Mouse (Mus musculus) brain, adult 2 months (tissue): Measurements from ENCODE around the gene Cdcp2.

Source experiments
- DNase-seq: peaks from one replicate; pipeline ENCODE4 v3.0.0; 2011; ENCODE audit warnings: low read depth, low spot score

The Cdcp2 gene

DNA sequence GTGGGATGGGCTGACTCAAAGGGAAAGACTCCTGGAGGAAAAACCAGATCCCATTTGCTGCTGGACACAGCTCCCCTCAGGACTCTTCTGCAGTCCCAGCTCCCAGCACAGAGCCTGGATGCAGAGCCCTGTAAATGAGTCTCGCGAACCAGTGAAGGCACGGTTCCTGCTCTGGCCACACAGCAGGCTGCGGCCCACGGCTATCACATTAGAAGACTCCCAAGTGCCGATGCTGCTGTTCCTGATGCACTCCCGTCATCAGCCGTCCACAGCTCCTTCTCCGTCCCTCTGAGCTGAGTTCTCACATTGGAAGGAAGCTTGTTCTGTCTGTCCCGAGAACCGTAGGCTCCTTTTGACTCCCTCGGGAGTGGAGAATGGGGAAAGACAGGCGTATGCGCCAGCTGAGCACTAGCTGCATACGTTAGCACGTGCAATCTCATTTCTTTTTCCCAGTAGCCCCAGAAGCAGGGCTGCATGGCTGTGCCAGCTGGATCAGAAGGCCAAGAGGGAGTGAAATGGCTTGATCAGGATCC, at the start of gene Cdcp2:
Gene Cdcp2 (plus strand): TSS at position 51 of the 533 bp plus-strand sequence.
- DNase-seq, result no peak

GRCm38 (mm10) chr4:107047806-107048205, 48.9 kb upstream of the Cdcp2 start:
- peak; percentile 42 for DNase-seq

DNA sequence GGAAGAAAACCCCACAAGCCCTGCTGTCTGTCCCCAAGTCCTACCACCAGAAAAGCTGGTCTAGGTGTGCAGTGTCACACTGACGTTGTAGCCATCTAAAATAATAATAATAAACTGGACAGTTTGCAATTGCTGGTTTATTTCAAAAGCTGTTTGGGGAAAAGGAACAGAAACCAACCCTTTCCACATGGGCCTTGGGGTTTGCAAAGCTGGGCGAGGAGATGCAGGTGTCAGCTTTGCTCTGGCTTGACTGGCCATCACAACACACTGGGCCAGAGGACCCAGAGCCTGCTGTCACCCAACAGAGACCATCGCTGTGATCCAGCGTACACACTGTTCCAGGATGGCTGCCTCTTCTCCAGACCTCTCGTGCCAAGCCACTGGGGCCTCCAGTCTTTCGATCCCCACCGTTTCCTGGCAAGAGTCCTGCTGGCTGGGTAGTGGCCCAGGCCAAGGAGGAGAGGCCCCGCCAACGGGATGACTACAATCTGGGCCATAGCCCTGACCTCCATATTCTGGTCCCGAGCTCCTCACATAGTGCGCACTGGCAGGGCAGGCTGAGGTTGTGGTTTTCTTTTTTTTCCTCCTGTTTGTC, 48.0 kb upstream of the Cdcp2 start:
- peak; percentile 89 for DNase-seq

DNA sequence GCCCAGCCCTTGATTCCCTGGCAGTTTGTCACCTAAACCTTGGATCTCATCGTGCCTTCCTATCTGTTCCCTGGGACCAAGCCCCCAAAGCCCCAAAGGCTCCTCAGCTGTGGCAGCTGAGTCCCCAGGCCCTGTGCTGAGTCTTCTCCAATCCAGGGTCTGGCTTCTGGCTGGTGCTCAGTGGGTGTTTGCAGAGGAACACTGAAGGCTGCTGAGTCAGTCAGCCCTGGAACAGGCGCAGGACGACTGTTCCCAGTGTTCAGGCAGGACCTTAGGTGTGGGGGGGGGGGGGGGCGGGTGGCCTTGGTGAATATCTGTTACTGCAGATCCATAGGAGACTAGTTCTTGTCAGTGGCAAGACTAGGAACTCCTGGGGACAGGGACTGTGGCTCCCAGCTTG, 44.8 kb upstream of the Cdcp2 start:
- DNase-seq, result peak; percentile 51

GRCm38 (mm10) chr4:107052962-107053553, 43.6 kb upstream of the Cdcp2 start:
- no peak for DNase-seq

- no peak for DNase-seq
Measured at GRCm38 (mm10) chr4:107056088-107056487, 40.6 kb upstream of the Cdcp2 start.

GRCm38 (mm10) chr4:107058346-107058745, 38.3 kb upstream of the Cdcp2 start:
- no peak for DNase-seq

DNA sequence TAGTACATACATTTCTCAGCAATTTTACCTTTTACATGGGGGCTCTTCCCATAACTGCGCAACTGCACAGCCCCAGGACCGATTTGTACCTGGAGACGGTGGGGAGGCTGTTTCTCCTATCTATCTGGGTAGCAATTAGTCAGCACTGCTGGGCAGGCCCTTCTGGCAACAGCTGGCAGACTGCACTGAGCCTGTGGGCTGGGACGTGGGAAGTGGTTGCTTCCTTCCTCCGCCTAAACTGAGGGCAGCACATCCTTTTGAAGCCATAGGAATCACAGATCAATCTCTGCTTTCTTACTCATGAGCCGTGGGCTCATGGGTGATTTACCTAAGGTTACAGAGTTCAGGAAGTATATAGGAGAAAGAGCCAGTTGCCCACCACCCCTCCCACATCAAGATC, 37.9 kb upstream of the Cdcp2 start:
- peak; percentile 42 for DNase-seq

GRCm38 (mm10) chr4:107061560-107061959, 35.1 kb upstream of the Cdcp2 start:
- DNase-seq, result no peak

DNA sequence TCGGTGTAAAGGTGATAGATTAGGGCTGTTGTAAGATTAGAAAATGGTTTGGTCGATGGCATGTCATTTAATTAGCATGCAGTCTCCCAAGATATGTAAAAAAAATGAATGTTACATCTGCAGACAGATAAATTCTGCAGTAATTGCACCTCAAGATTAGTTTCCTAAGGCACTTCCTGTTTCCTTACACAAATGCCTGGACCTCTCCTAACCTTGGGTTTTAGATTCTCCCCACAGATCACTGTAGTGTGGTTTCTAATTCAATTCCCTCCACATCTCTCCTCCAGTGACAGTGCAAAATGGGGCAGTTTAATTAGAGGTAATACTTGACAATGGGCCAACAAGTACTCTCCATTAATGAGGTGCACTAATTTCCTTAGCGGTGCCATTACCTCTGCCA, 33.5 kb upstream of the Cdcp2 start:
- no peak for DNase-seq

GRCm38 (mm10) chr4:107064394-107065098, 32.1 kb upstream of the Cdcp2 start:
- DNase-seq, result no peak

DNA sequence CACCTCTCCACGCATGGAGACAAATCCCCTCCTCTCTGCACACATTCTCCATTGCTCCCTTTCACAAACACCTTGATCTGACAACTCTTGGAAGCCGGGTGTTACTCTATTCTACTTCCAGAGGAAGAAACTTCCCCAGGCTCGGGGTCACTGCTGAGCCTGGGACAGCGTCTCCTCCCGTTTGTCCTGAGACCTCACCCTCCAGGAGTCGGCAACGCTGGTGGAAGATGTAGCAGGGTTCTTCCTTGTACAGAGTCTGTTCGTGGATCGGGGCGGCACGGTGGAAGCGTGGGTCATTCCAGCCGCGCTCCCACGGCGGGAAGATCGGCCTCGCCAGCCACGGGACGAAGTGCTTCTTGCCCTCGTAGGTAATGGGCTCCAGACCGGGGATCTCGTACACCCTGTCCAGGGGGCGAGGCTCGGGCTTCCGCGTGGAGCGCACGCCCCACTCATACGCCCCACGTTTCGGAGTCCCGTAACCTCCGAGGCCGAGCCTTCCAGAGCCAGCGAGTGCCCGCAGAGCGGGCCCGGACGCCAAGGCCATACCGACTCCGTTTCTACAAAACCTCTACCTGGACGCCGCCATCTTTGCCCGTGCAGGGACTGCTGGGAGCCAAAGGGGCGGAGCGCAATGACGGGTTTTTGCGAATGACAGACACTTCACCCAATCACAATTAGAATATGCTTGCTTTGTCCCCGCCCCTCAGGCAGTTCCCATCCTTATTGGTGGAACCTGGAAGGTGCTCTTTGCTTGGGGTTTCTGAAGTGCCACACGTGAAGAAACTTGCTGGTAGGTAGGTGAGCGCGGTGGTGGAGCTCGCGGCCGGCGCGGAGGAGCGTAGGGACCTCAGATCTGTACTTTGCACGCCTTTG, 30.2 kb upstream of the Cdcp2 start, which contains the start of the genes Mrpl37 and Cyb5rl:
Gene Mrpl37 (minus strand): TSS at position 617 of the 873 bp plus-strand sequence.
Gene Cyb5rl (plus strand): TSS at position 737 of the 873 bp plus-strand sequence.
- peak; percentile 99 for DNase-seq

GRCm38 (mm10) chr4:107067151-107067840, 29.4 kb upstream of the Cdcp2 start:
- no peak for DNase-seq

GRCm38 (mm10) chr4:107072343-107072742, 24.3 kb upstream of the Cdcp2 start:
- DNase-seq, result no peak

- peak; percentile 70 for DNase-seq
Measured at GRCm38 (mm10) chr4:107075456-107075855, 21.2 kb upstream of the Cdcp2 start.

GRCm38 (mm10) chr4:107078894-107079293, 17.8 kb upstream of the Cdcp2 start:
- no peak for DNase-seq

DNA sequence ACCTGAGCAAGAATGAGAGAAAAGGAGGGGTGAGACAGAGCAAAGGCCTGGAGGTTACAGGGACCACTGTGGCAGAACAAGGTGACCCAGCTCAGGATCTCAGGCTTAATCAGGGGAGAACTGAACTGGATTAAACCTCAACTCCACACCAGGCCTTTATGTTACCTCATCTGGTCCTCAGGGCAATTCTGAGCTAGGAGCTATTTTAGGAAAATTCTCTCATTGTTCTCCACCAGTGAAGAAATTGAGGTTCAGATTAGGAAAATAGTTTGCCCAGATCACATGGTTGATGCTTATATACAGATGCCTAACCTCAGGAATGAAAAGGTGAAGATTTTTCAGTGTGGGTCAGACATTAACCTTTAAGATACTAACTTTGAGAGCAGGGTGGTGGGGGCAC, 17.0 kb upstream of the Cdcp2 start:
- DNase-seq, result no peak

DNA sequence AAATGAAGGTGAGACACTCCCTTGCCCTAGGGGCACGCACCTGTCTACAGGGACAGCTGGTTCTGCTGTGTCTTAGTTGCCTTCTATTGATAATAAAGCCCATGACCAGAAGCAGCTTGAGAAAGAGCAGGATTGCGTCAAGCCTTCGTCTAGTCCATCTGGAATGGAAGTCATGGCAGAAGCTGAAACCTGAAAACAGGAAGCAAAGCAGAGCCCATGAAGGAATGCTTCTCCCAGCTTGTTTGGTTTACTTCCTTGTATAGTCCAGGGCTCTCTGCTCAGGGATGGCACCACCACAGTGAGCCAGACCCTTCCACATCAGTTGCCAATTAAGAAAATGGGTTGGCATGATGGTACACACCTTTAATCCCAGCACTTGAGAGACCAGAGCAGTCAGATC, 14.5 kb upstream of the Cdcp2 start:
- no peak for DNase-seq

- DNase-seq, result no peak
Measured at GRCm38 (mm10) chr4:107083126-107083525, 13.6 kb upstream of the Cdcp2 start.

- DNase-seq, result no peak
Measured at GRCm38 (mm10) chr4:107084343-107084742, 12.3 kb upstream of the Cdcp2 start.

- peak; percentile 93 for DNase-seq
Measured at GRCm38 (mm10) chr4:107084858-107085257, 11.8 kb upstream of the Cdcp2 start.
